Mouse (Mus musculus) layer of hippocampus, postnatal 14 days (tissue): ENCODE measurements around the gene Rps8. TPM values are rescaled to one million over a fixed set of nuclear protein-coding genes. Genes with fewer than 3 reads are reported as not detected.

ENCODE experiments used
- microRNA-seq, 2 experiments: library from miRNA; unstranded; fragments of <30 nt; microRNA quantifications; one replicate each; pipeline ENCODE4 v1.2.0; 2021
- total RNA-seq, 2 experiments: library from RNA; stranded (reverse); gene quantifications; 2 replicates each; pipeline ENCODE4 v1.2.3; 2021

The Rps8 gene
- total RNA-seq, 2 experiments from 2014 or later = 436 to 472 TPM

Small RNA genes within 50 kb of the gene (microRNA-seq; reads per million reads assigned to microRNA genes)
- gene Gm22398 = 0 reads per million in 2 experiments

Other genes starting within 250 kb of the Rps8 start
- 10 to 100 TPM; 49.3 to 60.5 TPM for gene Urod, start 161.8 kb downstream of the Rps8 start, total RNA-seq
- 10 to 100 TPM; 43.4 to 43.5 TPM for gene Hectd3, start 160.9 kb downstream of the Rps8 start, total RNA-seq
- 10 to 100 TPM; 22.3 to 23.8 TPM for gene Eif2b3, start 136.8 kb downstream of the Rps8 start, total RNA-seq
- 1 to 10 TPM; 1.9 to 3.6 TPM for gene Ptch2, start 60.2 kb downstream of the Rps8 start, total RNA-seq
- gene Btbd19, start 30.5 kb downstream of the Rps8 start, total RNA-seq = 1 to 10 TPM; 9.4 to 9.9 TPM
- gene Tctex1d4, start 29.4 kb downstream of the Rps8 start, total RNA-seq = 1 to 10 TPM in 1 of 2 experiments, under 1 TPM in 1; 0.95 to 2.3 TPM
- 10 to 100 TPM; 11.6 to 13.8 TPM for gene Plk3, start 22.3 kb downstream of the Rps8 start, total RNA-seq
- 1 to 10 TPM; 1.3 to 1.7 TPM for gene Kif2c, start 26.4 kb upstream of the Rps8 start, total RNA-seq
- 1 to 10 TPM; 3.5 to 5.1 TPM for gene Tmem53, start 95.7 kb upstream of the Rps8 start, total RNA-seq
- 1 to 10 TPM; 1.1 to 1.4 TPM for gene Armh1, start 95.9 kb upstream of the Rps8 start, total RNA-seq